Mouse (Mus musculus): Measurements from ENCODE around the gene Dcn.

Dcn gene

DNA sequence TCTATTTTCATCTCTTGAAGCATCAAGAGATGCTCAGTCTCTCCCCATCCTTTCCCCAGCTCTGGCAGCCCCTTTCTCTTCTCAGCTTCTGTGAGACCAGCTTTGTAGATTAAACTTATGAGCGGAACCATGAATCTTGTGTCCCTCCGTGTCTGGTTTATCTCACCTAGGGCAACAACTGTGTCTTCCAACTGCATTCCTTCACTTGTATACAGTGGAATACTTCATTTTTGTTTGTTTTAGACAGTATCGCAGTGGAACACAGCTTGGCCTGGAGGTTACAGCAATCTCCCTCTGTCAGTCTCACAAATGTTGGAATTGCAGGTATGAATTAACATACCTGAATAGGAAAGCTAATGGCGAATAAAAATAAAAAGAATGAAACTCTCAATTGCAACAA lies 58.8 kb downstream of the Dcn start:
- intact Hi-C loops (cut with DNase I): no loop called here

GRCm38 (mm10) chr10:97547740-97548139 lies 68.3 kb downstream of the Dcn start:
- intact Hi-C loops (cut with DNase I): no loop called here

DNA sequence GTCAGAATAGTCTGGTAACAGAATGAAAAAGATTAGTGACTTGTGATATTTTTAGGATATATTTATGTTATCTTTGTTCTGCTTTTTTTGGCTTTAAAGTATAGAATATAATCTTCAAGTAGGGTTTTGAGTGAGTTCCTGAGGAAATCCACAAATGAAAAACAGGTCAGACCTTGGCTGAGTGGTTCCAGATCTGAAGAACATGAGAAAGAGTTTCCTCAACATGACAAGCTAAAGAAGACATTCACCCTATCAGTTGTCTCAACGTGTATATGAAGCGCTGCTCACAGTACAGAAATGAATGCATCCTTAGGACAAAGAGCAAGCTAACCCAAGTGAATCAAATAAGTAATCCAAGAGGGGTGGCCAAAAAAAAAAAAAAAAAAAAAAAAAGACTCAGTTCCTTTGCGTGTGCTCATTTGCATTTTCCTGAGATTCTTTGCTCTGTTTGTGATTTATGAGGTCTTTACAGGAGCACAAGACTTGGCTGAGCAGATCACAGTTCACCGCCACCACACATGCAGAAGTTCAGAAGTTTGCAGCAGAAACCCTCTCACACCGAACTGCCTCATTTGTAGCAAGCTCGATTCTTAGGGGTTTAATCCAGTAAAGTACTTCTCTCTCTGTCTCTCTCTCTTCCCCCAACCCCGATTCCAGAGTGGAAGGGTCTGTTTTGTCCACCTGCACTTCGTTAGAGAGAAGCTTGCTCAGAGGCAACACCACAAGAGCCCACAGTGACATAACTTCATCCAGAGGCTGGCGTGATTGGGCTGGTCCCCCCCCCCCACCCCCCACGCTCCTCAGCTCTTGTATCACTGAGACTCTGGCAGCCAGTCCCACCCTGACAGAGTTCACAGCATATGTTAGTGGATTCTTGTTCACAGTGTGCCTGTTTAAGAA lies 85.8 kb downstream of the Dcn start, which contains the start of gene Lum:
TSS of gene Lum (plus strand) at position 172 of the 900 bp plus-strand sequence.
- intact Hi-C loops (cut with DNase I): no loop called here

DNA sequence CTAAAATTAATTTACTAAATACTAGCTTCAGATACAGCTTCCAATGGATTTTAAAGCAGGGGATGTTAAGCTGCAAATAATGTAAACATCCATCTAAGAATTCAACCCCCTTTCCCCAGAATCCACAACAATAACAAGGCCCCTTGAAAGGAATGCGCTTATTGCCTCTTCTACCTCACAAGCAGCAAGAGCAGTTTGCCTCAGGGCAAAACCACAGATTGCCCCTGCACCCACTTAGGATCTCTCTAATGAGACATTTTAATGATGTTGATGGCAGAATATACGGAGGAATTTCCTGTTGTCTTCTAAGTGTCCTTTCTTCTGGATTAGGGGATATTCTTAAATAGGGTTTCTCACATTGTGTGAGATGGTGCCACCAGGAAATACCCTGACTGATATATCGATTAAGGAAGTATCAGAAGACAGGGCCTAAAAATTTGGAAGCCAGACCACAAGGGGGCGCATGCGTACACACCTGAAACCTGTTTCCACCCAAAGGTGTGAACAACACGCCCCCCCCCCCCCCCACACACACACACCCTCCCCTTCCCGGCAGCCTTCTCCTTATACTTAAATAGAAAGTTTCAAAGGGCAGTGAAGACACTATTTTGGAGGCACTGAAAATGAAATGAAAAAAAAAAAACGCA lies 88.2 kb downstream of the Dcn start:
- intact Hi-C loops (cut with DNase I): loop anchor here (2.0 kb wide), 1 partner anchor 101 kb away; no protein-coding TSS in a partner anchor
